Mouse (Mus musculus) stomach, embryonic 14.5 days (tissue): Measurements from ENCODE around the gene Col5a3. TPM values are rescaled to one million over a fixed set of nuclear protein-coding genes. Genes with fewer than 3 reads are reported as not detected.

Experiments
- ATAC-seq: fragments of 200-750 bp; cut with Nextera tagmentation; 2 replicates; pipeline ENCODE4 v1.8.0; 2017; ENCODE audit warnings: low read depth, moderate TSS enrichment; ENCODE audit not compliant: insufficient number of reproducible peaks, insufficient read depth, low FRiP score
- H3K27ac ChIP-seq: fragments of 300-500 bp; sonication (generic); 2 replicates; pipeline ENCODE4 v1.5.1; 2014; ENCODE audit warnings: mild to moderate bottlenecking, low read length, moderate library complexity, mixed read lengths
- H3K27me3 ChIP-seq: fragments of 300-500 bp; sonication (generic); 2 replicates; pipeline ENCODE4 v1.6.1; 2014; ENCODE audit warnings: low read length, control low read depth, mixed read lengths; ENCODE audit not compliant: control insufficient read depth, insufficient read depth
- H3K36me3 ChIP-seq: fragments of 300-500 bp; sonication (generic); 2 replicates; pipeline ENCODE4 v1.6.1; 2014; ENCODE audit warnings: mild to moderate bottlenecking, control low read depth, low read length, moderate library complexity, mixed read lengths; ENCODE audit not compliant: control insufficient read depth, insufficient read depth
- H3K4me1 ChIP-seq: fragments of 300-500 bp; sonication (generic); 2 replicates; pipeline ENCODE4 v1.6.1; 2014; ENCODE audit warnings: low read length, control low read depth, mixed read lengths; ENCODE audit not compliant: control insufficient read depth, insufficient read depth
- H3K4me2 ChIP-seq: fragments of 300-500 bp; sonication (generic); replicated peaks from 2 replicates; pipeline ENCODE4 v1.6.1; 2014; ENCODE audit warnings: low read depth, low read length, control low read depth
- H3K4me3 ChIP-seq: fragments of 300-500 bp; sonication (generic); 2 replicates; pipeline ENCODE4 v1.5.1; 2014; ENCODE audit warnings: low read depth, low read length, control low read depth
- H3K9ac ChIP-seq: fragments of 300-500 bp; sonication (generic); replicated peaks from 2 replicates; pipeline ENCODE4 v1.6.1; 2014; ENCODE audit warnings: low read depth, mild to moderate bottlenecking, control low read depth, low read length, moderate library complexity, mixed read lengths
- H3K9me3 ChIP-seq: fragments of 300-500 bp; sonication (generic); 2 replicates; pipeline ENCODE4 v1.6.1; 2016; ENCODE audit warnings: low read depth, low read length, control low read depth; ENCODE audit not compliant: control insufficient read depth
- WGBS: fragments of 180-500 bp; shearing (Covaris S2); extraction: QIAGEN DNeasy Blood & Tissue Kit; methylation state at CpG from one replicate; pipeline ENCODE4 v1.1.7; 2014; 5-methylcytosine and 5-hydroxymethylcytosine counted together
- polyA plus RNA-seq: library from polyadenylated mRNA; unstranded; fragments of >200 nt; fragmentation: Nextera tagmentation; extraction: Ambion mirVana; gene quantifications from 2 replicates; pipeline ENCODE4 v1.2.1, GENCODE M21; 2014

Gene Col5a3
- polyA plus RNA-seq, 1 experiment from 2014 or later: 1.2 TPM

DNA sequence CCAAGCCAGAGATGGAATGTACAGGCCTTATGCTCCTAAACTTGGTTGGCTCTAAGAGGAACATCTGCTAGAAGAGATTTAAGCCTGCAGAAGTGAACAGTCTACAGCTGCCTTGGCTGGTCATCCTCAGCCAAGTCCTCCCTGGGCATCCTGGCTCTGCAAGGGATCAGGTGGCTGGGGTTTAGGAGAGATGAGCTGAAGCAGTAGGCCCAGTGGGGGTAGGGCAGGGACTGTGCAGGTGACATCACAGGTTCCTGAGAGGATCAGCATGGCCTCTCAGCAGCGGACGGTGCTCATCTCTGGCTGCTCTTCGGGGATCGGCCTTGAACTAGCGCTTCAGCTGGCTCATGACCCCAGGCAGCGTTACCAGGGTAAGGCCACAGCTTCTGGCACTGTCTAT is 3.4 kb upstream of the Col5a3 start, which contains the start of gene Rdh8:
Rdh8 (plus strand) TSS at position 268 of the 400 bp plus-strand sequence.
- H3K4me2 ChIP-seq: no peak within 1 kb of the TSS
- 0 out of 2 replicates have a peak, but pooled peaks cover 3% of the 10 kb centered on the region for H3K27me3 ChIP-seq
- WGBS: 79% methylated on average over 6 of the region's 6 CpGs
- no peak within 1 kb of the TSS for H3K4me3 ChIP-seq
- H3K9ac ChIP-seq: no peak within 1 kb of the TSS
- peaks cover 7% of the 10 kb centered on the region for H3K4me1 ChIP-seq
- no peaks in the 10 kb centered on the region for H3K9me3 ChIP-seq
- H3K27ac ChIP-seq: no peak within 1 kb of the TSS
- no peak for ATAC-seq
- H3K36me3 ChIP-seq: no peaks in the 10 kb centered on the region

DNA sequence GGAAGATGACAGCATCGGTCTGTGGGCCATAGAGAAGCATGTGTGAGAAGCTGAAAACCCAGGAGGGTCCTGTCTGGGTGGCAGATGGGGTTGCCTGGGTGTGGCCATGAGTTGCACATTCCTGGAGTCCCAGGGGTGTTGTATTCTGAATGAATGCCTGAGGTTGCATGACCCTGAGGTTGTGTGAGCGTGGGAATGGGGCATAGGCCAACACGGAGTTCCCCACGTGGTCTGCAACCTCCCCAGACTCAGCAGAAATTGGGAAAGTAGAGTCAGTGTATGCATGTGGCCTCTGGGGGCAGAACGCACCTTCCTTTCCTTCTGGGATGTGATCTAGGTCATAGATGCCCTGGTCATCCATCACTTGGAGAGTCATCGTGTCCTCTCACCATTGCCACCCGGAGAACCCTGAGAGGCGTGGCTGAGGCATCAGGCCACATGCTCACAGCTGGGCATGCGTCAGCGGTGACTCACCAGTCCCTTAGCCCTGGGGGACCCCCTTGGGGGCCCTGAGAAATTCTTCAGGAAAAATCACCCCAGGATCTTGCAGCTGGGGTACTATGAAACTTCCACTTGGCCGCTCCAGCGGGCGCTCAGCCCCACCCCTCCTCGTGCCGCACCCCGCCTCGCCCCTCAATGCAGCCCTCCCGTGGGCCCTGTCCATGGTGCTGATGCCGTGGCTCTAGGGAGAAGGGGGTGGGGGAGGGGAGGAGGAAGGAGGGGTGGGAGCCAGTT is 2.2 kb downstream of the Col5a3 start:
- no peaks in the 10 kb centered on the region for H3K9me3 ChIP-seq
- H3K4me3 ChIP-seq: no peak overlapping the region
- no peak for ATAC-seq
- H3K36me3 ChIP-seq: no peaks in the 10 kb centered on the region
- no peak overlapping the region for H3K27ac ChIP-seq
- H3K4me2 ChIP-seq: peak overlapping the region; percentile 15; the same call in 1 of the 2 replicates
- 0 out of 2 replicates have a peak, but pooled peaks cover 5% of the 10 kb centered on the region for H3K27me3 ChIP-seq
- 11% methylated on average over 19 of the region's 19 CpGs for WGBS
- peaks cover 7% of the 10 kb centered on the region for H3K4me1 ChIP-seq
- no peak overlapping the region for H3K9ac ChIP-seq

DNA sequence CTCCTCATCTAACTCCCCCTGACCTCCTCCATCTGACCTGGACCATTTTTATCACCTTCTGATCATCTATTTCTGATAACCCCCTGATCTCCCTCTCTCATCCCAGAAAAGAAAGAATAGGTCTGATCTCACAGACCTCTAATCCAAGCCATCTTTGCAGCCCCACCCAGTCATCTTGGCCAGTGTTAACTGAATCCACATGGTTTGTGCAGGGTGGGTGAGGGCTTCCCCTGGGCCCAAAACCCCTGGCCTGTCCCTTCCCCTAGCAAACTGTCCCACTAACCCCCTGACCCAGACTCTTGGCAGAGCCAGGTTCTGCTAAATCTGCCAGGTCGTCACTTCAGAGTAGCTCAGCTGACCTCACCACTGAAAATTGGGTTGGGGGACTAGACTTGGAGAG is 4.1 kb downstream of the Col5a3 start:
- 52% methylated on average over 1 of the region's 1 CpGs for WGBS
- Histone ChIP-seq H3K4me2 (no peak overlapping the region), H3K27ac (no peak overlapping the region), H3K4me1 (peaks cover 7% of the 10 kb centered on the region), H3K9ac (no peak overlapping the region), H3K4me3 (no peak overlapping the region), H3K27me3 (0 out of 2 replicates have a peak, but pooled peaks cover 5% of the 10 kb centered on the region), H3K9me3 (no peaks in the 10 kb centered on the region), H3K36me3 (no peaks in the 10 kb centered on the region)
- no peak for ATAC-seq

DNA sequence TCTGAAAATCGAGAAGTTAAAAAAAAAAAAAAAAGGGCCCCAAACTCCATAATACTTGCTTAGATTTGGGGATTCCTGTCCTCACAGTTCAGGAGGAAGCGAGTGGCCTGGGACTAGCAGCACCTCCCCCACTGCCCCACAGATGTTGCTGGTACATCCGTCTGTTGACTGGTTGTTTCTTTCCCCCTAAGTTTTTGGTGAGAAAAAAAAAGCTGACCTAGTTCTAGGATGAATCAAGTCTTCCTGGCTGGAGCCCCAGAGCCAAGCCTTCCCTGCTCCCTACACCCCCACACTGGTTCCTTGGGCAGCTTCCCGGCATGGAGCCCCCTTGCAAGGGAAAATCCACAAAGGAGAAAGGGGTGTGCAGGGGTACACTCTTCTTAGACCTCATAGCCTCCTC is 4.6 kb downstream of the Col5a3 start:
- H3K27ac ChIP-seq: no peak overlapping the region
- H3K9me3 ChIP-seq: no peaks in the 10 kb centered on the region
- peaks cover 7% of the 10 kb centered on the region for H3K4me1 ChIP-seq
- no peak for ATAC-seq
- H3K4me3 ChIP-seq: no peak overlapping the region
- H3K9ac ChIP-seq: no peak overlapping the region
- 53% methylated on average over 4 of the region's 4 CpGs for WGBS
- H3K4me2 ChIP-seq: no peak overlapping the region
- H3K27me3 ChIP-seq: 0 out of 2 replicates have a peak, but pooled peaks cover 5% of the 10 kb centered on the region
- no peaks in the 10 kb centered on the region for H3K36me3 ChIP-seq

DNA sequence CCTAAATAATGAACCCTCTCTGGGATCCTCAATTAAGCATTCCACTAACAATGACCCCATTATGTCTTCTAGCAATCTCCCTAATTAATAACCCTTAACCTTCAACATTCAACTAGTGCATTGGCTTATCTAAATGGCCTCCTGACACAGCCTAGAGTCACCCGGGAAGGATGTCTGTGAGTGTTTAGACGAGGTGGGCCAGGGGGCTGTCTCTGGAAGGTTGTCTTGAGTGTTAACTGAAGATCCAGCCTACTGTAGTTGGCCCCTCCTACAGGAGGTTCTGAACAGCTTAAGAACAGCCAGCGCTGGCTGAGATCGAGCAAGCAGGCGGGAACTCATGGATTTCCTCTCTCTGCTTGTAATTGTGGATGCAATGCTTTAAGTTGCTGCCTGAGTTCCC is 9.2 kb downstream of the Col5a3 start:
- Histone ChIP-seq H3K9me3 (no peaks in the 10 kb centered on the region), H3K27me3 (no peaks in the 10 kb centered on the region), H3K27ac (no peak overlapping the region), H3K4me2 (no peak overlapping the region), H3K4me3 (no peak overlapping the region), H3K4me1 (no peaks in the 10 kb centered on the region), H3K36me3 (no peaks in the 10 kb centered on the region), H3K9ac (no peak overlapping the region)
- no peak for ATAC-seq
- 35% methylated on average over 5 of the region's 5 CpGs for WGBS

DNA sequence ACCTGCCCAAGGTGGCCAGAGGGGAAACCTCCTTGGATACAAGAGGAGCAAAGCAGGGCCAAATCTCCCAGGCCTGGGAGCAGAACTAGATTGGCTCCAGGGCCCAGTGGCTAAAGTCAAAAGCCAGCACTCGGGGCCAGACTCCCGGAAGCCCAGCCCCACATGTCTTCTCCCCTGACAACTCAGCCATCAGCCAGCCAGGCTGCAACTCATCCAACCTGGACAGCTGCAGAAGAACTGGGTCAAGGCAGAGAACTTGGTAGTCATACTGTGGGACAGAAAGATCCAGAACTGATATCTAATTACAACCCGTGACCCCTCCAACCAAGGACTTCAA is 9.7 kb downstream of the Col5a3 start:
- no peak for ATAC-seq

DNA sequence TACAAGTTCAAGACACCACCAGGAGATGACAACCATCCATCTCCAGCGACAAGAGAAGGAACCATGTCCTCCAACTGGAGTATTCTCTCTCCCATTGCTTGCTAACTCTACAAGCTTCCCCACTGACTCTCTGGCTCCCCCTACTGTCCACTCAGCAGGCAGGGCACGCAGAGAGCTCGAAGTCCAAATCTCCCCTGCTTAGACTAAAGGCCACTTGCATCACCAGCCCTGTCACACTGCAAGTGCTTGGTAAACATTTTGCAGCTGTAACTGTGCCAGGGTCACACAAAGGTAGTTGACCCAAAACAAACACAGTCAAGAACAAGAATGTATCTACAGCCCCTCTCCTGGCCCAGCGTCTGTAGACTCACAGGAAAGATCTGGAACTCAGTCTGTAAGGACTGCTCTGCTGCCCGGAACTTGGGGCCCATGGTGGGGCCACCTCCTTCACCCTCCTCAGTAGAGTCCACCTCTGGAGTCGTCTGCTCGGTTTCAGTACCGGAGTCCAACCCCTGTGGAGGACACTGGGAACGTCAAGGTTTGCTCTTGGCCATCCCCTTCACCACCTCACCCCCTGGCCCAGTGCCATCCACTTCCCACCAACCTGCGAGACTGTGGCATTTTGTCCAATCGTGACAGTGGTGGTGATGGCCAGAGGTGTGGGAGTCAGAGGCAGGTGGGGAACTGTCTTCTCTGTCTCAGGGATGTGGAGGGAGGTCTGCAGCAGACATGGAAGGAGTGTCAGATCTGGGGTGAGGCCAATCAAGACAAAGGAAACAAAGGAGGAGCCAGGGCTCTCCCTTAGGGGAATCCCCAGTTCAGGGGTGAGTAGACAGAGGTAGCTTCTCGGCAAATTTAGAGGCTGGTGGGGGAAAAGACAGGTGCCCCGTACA is 10.4 kb downstream of the Col5a3 start:
- Histone ChIP-seq H3K36me3 (no peaks in the 10 kb centered on the region), H3K27me3 (no peaks in the 10 kb centered on the region), H3K4me2 (no peak overlapping the region), H3K9ac (no peak overlapping the region), H3K9me3 (no peaks in the 10 kb centered on the region), H3K4me3 (no peak overlapping the region), H3K27ac (no peak overlapping the region), H3K4me1 (no peaks in the 10 kb centered on the region)
- ATAC-seq: no peak
- WGBS: 70% methylated on average over 13 of the region's 13 CpGs

More for the DNA sequence above, 9.7 kb downstream of the Col5a3 start:
- Histone ChIP-seq H3K27ac (no peak overlapping the region), H3K9me3 (no peaks in the 10 kb centered on the region), H3K9ac (no peak overlapping the region), H3K4me1 (no peaks in the 10 kb centered on the region), H3K4me3 (no peak overlapping the region), H3K36me3 (no peaks in the 10 kb centered on the region), H3K27me3 (no peaks in the 10 kb centered on the region), H3K4me2 (no peak overlapping the region)
- whole genome bisulfite sequencing: 85% methylated on average over 3 of the region's 3 CpGs

DNA sequence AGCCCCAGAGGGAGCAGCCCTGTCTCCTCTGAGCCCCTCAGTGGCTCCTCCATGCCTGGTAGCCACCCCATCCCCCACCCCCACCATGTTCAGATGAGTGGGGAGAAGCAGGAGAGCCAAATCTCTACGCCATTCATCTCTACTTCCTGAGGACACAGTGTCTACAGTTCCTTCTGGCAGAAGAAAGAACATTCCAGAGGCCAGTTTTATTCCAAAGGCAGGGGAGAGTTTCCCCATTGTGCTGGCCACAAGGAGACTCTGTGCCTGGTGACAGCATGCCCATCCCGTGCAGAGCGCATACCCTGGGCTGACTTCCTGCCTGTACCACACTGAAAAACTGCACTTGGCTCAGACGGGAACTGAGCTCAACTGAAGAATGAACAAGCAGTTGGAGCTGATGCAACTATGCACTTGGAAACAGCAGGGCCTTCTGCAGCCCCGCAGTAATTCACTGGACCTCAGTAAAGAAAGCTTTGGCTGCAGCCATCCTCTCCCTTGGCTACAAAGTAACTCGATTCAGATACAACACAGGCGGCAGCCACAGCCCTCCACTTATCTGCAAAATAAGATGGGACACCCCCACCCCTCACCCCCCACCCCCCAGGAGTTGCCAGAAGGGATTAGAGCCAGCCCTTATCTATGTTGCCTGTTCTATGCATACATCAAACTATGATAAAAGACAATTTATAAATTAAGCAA is 20.6 kb downstream of the Col5a3 start:
- WGBS: 26% methylated on average over 7 of the region's 7 CpGs
- H3K27me3 ChIP-seq: no peaks in the 10 kb centered on the region
- H3K4me3 ChIP-seq: no peak overlapping the region
- no peaks in the 10 kb centered on the region for H3K36me3 ChIP-seq
- H3K4me2 ChIP-seq: no peak overlapping the region
- H3K4me1 ChIP-seq: peaks cover 10% of the 10 kb centered on the region; the same call in 1 of the 2 replicates
- H3K9me3 ChIP-seq: no peaks in the 10 kb centered on the region
- peak overlapping the region; percentile 6; the same call in 1 of the 2 replicates for H3K9ac ChIP-seq
- ATAC-seq: 0 out of 2 replicates have a peak, but pooled peaks have one; percentile 29
- H3K27ac ChIP-seq: peak overlapping the region; percentile 58; the same call in 1 of the 2 replicates
